Mouse (Mus musculus): ENCODE results near the gene Mast4.

DNA sequence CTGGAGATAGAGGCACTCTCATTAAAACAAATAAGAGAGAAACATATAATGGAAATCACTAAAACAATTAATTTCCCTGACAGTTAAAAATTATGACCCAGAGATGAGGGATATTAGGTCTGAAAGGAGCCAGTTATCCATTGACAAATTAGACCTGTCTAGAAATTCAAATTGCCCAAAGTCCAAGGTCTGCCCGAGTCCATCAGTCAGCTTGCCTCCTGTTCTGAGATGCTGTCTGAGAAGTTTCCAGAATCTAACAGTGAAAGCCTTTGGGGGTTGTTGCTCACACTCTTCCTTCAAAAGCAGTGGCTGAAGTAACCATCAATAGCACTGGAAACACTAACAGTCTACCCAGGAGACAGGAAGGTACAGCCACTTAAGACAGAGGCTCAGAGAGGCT, 240.6 kb downstream of the Mast4 start:
- TF ChIP-seq TAL1 (IDR thresholded peaks at IDR 0.05; ENCODE audit: low read length) (no peak), GATA1 (IDR thresholded peaks at IDR 0.05; ENCODE audit: low read length) (no peak)

Measured in erythroblast, embryonic 14.5 days (primary cell).